Mouse (Mus musculus) midbrain, embryonic 15.5 days (tissue): Measurements from ENCODE around the gene Klf12. TPM values are rescaled to one million over a fixed set of nuclear protein-coding genes. Genes with fewer than 3 reads are reported as not detected.

Source experiments
- ATAC-seq: fragments of 200-750 bp; cut with Nextera tagmentation; replicated peaks from 2 replicates; pipeline ENCODE4 v1.8.0; 2017; ENCODE audit warnings: moderate TSS enrichment
- H3K27ac ChIP-seq: fragments of 300-500 bp; sonication (generic); 2 replicates; pipeline ENCODE4 v1.5.1; 2015; ENCODE audit warnings: mild to moderate bottlenecking, inconsistent platforms
- H3K27me3 ChIP-seq: fragments of 300-500 bp; sonication (generic); replicated peaks from 2 replicates; pipeline ENCODE4 v1.6.1; 2015; ENCODE audit warnings: inconsistent platforms
- H3K36me3 ChIP-seq: fragments of 300-500 bp; sonication (generic); replicated peaks from 2 replicates; pipeline ENCODE4 v1.6.1; 2015; ENCODE audit warnings: inconsistent platforms
- H3K4me1 ChIP-seq: fragments of 300-500 bp; sonication (generic); 2 replicates; pipeline ENCODE4 v1.6.1; 2015; ENCODE audit warnings: inconsistent platforms
- H3K4me2 ChIP-seq: fragments of 300-500 bp; sonication (generic); 2 replicates; pipeline ENCODE4 v1.6.1; 2015; ENCODE audit warnings: inconsistent platforms, mild to moderate bottlenecking, moderate library complexity
- H3K4me3 ChIP-seq: fragments of 300-500 bp; sonication (generic); 2 replicates; pipeline ENCODE4 v1.5.1; 2015; ENCODE audit warnings: mild to moderate bottlenecking, inconsistent platforms
- H3K9ac ChIP-seq: fragments of 300-500 bp; sonication (generic); 2 replicates; pipeline ENCODE4 v1.6.1; 2015; ENCODE audit warnings: mild to moderate bottlenecking, inconsistent platforms
- H3K9me3 ChIP-seq: fragments of 300-500 bp; sonication (generic); 2 replicates; pipeline ENCODE4 v1.6.1; 2016; ENCODE audit warnings: inconsistent platforms
- WGBS: fragments of 180-500 bp; shearing (Covaris S2); methylation state at CpG from one replicate; pipeline ENCODE4 v1.1.7; 2015; ENCODE audit warnings: mixed read lengths; 5-methylcytosine and 5-hydroxymethylcytosine counted together
- polyA plus RNA-seq: library from polyadenylated mRNA; unstranded; fragments of >200 nt; fragmentation: Nextera tagmentation; extraction: Ambion mirVana; gene quantifications from 2 replicates; pipeline ENCODE4 v1.2.1, GENCODE M21; 2015

The Klf12 gene
- polyA plus RNA-seq, 1 experiment from 2014 or later = 61.3 TPM

DNA sequence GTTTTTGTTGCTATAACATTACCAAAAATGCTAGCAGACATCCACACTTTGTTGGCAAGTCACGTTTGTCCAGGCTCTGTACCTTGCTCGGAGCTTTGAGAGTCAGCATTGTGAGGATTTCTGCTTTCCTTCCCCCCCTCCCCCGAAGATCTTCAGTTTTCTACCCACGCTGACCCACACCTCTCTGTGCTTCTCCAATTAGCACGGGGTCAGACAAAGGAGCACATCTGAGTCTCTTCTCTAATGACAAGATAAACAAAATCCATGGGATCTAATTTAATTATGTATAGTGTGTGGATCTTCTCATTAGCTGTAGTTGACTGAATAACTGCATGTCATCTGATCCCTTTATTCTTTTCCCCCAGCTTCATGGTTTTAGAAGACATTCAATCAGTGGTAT lies 215.8 kb downstream of the Klf12 start:
- Histone ChIP-seq H3K4me1 (0 out of 2 replicates have a peak, but pooled peaks cover 2% of the 10 kb centered on the region), H3K4me2 (no peak overlapping the region), H3K27ac (no peak overlapping the region), H3K36me3 (no peaks in the 10 kb centered on the region), H3K9me3 (no peaks in the 10 kb centered on the region), H3K9ac (no peak overlapping the region), H3K4me3 (no peak overlapping the region), H3K27me3 (no peaks in the 10 kb centered on the region)
- 0 out of 2 replicates have a peak, but pooled peaks have one; percentile 27 for ATAC-seq
- WGBS = 34% methylated on average over 5 of the region's 5 CpGs

DNA sequence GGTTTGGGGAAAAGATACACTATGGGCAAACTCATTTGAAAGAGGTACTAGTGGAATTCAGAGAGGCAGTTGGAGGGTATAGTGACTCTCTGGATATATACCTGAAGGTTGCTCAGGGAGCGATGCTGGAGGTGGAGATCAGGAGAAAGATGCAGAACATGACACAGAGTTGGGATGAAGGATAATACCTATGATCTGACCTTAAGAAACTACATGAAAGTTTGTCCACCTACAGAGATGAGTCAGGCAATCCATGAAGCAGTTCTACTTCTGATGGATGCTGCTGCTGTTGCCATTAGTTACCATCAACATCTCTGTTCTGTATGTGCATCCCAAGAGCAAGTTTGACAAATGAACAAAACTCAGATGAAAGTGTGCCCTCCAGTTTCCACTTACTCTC lies 222.0 kb downstream of the Klf12 start:
- Histone ChIP-seq H3K4me1 (no peaks in the 10 kb centered on the region), H3K4me2 (no peak overlapping the region), H3K9me3 (no peaks in the 10 kb centered on the region), H3K9ac (no peak overlapping the region), H3K4me3 (no peak overlapping the region), H3K27me3 (no peaks in the 10 kb centered on the region), H3K36me3 (0 out of 2 replicates have a peak, but pooled peaks cover 4% of the 10 kb centered on the region), H3K27ac (no peak overlapping the region)
- no peak for ATAC-seq
- WGBS = 95% methylated on average over 1 of the region's 1 CpGs

DNA sequence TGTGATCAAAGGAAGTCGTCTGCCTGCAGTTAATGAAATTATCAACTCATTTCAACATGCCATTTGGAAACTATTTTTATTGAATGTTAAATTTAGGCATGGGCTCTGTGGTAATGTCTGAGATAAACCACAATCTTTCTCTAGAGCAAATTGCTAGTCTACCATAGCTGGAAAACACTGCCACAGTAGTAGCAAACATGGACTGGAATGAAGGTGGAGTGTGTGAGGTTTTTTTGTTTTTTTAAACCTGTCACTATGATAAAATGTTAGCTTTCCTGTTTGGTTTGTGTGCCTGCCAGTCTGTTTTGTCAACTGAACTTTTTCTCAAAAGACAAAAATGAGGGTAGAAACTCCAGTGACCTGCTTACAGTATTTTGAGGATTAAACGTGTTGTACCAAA lies 230.3 kb downstream of the Klf12 start:
- Histone ChIP-seq H3K9me3 (no peaks in the 10 kb centered on the region), H3K4me1 (no peaks in the 10 kb centered on the region), H3K4me3 (no peak overlapping the region), H3K36me3 (no peaks in the 10 kb centered on the region), H3K9ac (no peak overlapping the region), H3K27ac (no peak overlapping the region), H3K4me2 (no peak overlapping the region), H3K27me3 (no peaks in the 10 kb centered on the region)
- ATAC-seq = no peak
- 80% methylated on average over 2 of the region's 2 CpGs for WGBS

DNA sequence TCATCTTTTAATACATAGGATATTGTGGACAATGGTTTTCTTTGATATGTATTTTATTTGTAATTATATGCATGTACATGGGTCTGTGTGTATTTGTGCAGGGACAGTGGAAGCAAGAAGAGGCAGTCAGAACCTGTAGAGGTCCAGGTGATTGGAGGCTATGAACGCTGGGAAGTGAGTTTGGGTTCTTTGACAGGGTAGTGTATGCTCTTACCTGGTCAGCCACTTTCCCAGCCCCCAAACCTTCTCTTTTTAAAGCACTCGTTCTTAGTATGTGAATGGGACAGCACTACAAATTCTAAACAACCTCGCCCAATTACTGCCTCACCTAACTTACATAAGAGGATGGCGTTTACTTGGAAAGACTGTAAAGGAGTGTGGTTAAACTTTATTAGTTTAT lies 231.0 kb downstream of the Klf12 start:
- H3K27ac ChIP-seq = no peak overlapping the region
- no peak overlapping the region for H3K4me2 ChIP-seq
- no peak overlapping the region for H3K4me3 ChIP-seq
- 92% methylated on average over 4 of the region's 4 CpGs for WGBS
- H3K9ac ChIP-seq = no peak overlapping the region
- H3K4me1 ChIP-seq = no peaks in the 10 kb centered on the region
- H3K9me3 ChIP-seq = no peaks in the 10 kb centered on the region
- ATAC-seq = no peak
- no peaks in the 10 kb centered on the region for H3K27me3 ChIP-seq
- no peaks in the 10 kb centered on the region for H3K36me3 ChIP-seq

DNA sequence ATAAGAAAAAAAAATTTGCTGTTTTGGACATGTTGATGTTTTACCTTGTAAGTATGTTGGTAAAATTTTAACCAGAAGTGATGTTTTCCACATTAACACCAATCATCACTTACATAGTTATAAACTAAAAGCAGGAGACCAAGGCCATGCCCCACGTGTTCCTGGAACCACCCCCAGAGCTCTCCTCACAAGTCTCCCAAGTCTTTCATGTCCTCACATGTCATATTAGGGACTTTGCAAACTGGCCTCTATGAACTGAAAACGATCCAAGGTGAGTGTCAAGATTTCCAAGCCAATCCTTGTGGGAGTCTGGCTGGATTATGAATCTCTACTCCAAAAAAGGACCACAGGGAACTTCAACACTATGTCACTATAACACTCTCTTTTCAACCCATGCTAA lies 231.6 kb downstream of the Klf12 start:
- H3K4me2 ChIP-seq = no peak overlapping the region
- 92% methylated on average over 2 of the region's 2 CpGs for WGBS
- no peak for ATAC-seq
- no peak overlapping the region for H3K9ac ChIP-seq
- no peak overlapping the region for H3K27ac ChIP-seq
- H3K4me3 ChIP-seq = no peak overlapping the region
- H3K9me3 ChIP-seq = no peaks in the 10 kb centered on the region
- H3K36me3 ChIP-seq = no peaks in the 10 kb centered on the region
- H3K4me1 ChIP-seq = no peaks in the 10 kb centered on the region
- no peaks in the 10 kb centered on the region for H3K27me3 ChIP-seq

DNA sequence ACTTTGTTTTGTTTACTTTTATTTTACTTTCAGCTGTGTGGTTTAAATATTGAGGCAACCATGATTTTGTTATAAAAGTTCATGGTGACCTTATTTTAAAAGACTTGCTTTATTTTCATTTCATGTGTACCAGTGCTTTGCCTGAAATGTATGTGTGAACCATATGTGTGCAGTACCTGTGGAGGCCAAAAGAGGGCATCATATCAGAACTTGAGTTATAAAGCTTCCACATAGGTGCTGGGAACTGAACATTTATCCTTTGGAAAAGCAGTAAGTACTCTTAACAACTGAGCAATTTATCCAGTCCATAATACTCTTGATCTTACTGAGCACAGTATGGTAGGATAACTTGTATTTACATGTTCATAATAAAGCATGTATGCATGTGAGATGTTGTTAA lies 239.0 kb downstream of the Klf12 start:
- ATAC-seq = no peak
- no peak overlapping the region for H3K9ac ChIP-seq

DNA sequence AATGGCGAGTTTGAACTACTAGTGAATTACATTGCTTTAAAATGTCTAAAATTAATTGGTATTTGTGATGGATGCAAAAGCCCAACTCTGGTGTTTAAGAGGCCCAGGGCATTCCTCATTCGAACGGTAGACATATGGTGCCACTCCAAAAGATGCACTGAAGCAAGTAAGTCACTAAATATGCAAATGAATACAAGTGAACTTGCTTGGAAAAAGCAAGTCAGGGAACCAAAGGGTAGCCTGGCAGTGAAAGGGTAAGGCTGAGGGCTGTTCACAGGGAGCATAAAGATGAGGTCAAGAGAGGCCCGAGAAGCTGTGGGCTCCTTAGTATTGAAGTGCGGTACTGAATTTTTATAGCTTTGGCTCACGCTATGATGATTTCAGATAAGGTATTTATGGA lies 242.7 kb downstream of the Klf12 start:
- Histone ChIP-seq H3K9ac (no peak overlapping the region), H3K4me2 (no peak overlapping the region), H3K27me3 (no peaks in the 10 kb centered on the region), H3K27ac (no peak overlapping the region), H3K9me3 (no peaks in the 10 kb centered on the region), H3K4me3 (no peak overlapping the region), H3K4me1 (no peaks in the 10 kb centered on the region), H3K36me3 (no peaks in the 10 kb centered on the region)
- WGBS = 56% methylated on average over 6 of the region's 6 CpGs
- ATAC-seq = no peak

More for the DNA sequence above, 239.0 kb downstream of the Klf12 start:
- no peaks in the 10 kb centered on the region for H3K9me3 ChIP-seq
- H3K27me3 ChIP-seq = no peaks in the 10 kb centered on the region
- no peak overlapping the region for H3K4me3 ChIP-seq
- no peaks in the 10 kb centered on the region for H3K36me3 ChIP-seq
- H3K27ac ChIP-seq = no peak overlapping the region
- H3K4me2 ChIP-seq = no peak overlapping the region
- no peaks in the 10 kb centered on the region for H3K4me1 ChIP-seq

DNA sequence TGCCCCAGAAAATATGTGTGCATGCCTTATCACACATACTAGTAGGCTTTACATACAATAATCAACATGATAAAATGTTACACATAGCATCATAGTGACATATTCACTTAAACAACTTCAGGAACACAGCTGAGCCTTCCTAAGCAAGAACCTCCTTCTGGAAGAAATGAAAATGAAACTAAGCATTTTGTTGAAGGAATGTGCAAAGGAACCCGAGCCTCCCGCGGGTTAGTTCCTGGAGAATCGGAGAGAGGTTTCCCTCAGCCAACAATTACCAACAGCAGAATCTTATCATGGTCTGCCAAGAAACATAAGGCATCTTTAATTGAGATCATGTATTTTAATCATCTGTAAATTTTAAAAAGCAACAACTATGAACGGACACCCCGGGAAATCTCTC lies 257.8 kb downstream of the Klf12 start:
- WGBS = 91% methylated on average over 6 of the region's 6 CpGs
- Histone ChIP-seq H3K4me1 (no peaks in the 10 kb centered on the region), H3K4me2 (no peak overlapping the region), H3K36me3 (0 out of 2 replicates have a peak, but pooled peaks cover 9% of the 10 kb centered on the region), H3K27me3 (no peaks in the 10 kb centered on the region), H3K4me3 (no peak overlapping the region), H3K27ac (no peak overlapping the region), H3K9ac (no peak overlapping the region), H3K9me3 (no peaks in the 10 kb centered on the region)
- no peak for ATAC-seq

DNA sequence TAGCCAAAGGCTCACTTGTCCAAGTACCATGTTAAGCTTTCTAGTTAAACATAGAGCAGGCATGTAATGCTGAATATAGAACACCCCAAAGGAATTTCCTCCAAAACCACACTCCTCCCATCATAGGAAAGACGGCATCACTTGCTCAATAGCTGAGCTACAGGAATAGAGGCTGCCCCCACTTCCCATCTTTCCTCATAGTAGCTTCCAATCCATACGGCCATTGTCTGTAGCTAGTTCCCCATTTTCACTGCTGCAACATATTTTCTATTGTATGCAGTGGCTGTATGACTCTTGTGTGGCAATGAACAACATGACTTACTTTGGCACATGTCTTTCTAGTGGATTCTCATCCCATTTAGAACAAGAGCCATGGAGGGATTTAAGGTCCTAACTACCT lies 267.3 kb downstream of the Klf12 start:
- no peak for ATAC-seq
- Histone ChIP-seq H3K4me2 (no peak overlapping the region), H3K9me3 (no peaks in the 10 kb centered on the region), H3K4me1 (no peaks in the 10 kb centered on the region; the same call in 1 of the 2 replicates), H3K9ac (no peak overlapping the region), H3K27ac (no peak overlapping the region), H3K36me3 (0 out of 2 replicates have a peak, but pooled peaks cover 6% of the 10 kb centered on the region), H3K4me3 (no peak overlapping the region), H3K27me3 (no peaks in the 10 kb centered on the region)
- 98% methylated on average over 2 of the region's 2 CpGs for WGBS

DNA sequence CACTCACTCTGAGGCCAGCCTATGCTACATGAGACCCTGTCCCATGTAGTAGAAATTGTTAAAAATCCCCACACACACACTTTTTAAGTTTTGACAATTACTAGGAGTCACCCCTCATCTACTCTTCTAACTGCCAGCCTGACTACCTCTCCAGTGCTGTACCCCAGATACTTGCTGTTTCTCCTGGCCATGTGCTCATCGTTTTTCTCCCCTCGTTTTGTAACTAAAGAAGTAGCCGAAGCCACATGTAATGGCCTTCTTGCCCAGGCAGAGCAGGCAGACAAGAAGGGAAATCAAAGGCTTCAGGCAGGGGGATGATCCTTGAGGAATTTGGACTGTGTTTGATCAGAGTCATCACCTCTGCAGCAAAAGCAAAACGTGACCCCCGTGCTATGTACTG lies 274.0 kb downstream of the Klf12 start:
- H3K9ac ChIP-seq = no peak overlapping the region
- no peaks in the 10 kb centered on the region for H3K36me3 ChIP-seq
- no peak for ATAC-seq
- WGBS = 75% methylated on average over 5 of the region's 5 CpGs
- H3K4me2 ChIP-seq = no peak overlapping the region
- H3K4me1 ChIP-seq = no peaks in the 10 kb centered on the region; the same call in 1 of the 2 replicates
- H3K27me3 ChIP-seq = no peaks in the 10 kb centered on the region
- H3K4me3 ChIP-seq = no peak overlapping the region
- H3K9me3 ChIP-seq = no peaks in the 10 kb centered on the region
- H3K27ac ChIP-seq = no peak overlapping the region

DNA sequence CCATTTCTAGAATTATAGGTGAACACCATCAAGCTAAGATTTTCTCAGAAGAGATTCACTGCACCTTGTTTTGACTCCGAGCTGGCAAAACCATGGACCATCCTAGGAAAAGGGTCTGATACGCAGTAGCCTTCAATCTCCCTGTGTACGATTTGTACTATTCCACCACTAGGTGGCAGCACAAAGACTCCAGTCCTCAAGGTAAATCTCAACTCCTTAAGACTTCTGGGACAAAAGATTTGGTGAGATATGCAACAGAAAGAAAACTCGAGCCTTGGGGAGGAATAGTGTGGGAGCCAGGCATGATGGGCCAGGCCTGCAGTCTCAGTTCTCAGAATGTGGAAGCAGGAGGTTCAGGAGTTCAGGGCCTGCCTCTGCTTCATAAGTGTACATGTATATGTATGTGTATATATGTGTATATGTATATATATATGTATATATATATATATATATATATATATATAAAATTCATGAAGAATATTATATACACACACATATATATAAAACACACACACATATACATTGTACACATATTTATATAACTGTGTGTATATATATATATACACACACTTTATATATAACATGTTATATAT lies 274.6 kb downstream of the Klf12 start:
- H3K9ac ChIP-seq = no peak overlapping the region
- no peak for ATAC-seq
- H3K27ac ChIP-seq = no peak overlapping the region
- no peaks in the 10 kb centered on the region for H3K9me3 ChIP-seq
- no peak overlapping the region for H3K4me3 ChIP-seq
- H3K4me1 ChIP-seq = no peaks in the 10 kb centered on the region; the same call in 1 of the 2 replicates
- 41% methylated on average over 4 of the region's 4 CpGs for WGBS
- H3K36me3 ChIP-seq = no peaks in the 10 kb centered on the region
- H3K4me2 ChIP-seq = no peak overlapping the region
- no peaks in the 10 kb centered on the region for H3K27me3 ChIP-seq

DNA sequence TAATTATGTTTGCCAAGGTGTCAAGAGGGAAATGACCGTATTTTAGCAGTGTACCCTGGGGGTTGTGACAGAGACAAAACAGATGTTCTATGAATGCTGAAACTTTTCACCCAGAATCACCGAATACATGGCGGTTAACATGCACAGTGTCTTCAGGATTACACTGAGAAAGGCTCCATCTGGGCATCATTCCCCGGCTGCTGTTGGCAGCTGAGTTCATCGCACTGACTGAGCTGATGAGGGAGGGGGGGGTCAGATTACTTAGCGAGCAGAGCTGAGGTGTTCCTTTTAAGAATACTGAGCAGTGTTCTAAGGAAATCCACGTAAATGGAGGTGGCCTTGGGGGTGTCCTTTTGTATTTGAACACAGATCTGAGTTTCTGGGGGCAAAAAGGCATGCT lies 301.0 kb downstream of the Klf12 start:
- no peak overlapping the region for H3K27ac ChIP-seq

DNA sequence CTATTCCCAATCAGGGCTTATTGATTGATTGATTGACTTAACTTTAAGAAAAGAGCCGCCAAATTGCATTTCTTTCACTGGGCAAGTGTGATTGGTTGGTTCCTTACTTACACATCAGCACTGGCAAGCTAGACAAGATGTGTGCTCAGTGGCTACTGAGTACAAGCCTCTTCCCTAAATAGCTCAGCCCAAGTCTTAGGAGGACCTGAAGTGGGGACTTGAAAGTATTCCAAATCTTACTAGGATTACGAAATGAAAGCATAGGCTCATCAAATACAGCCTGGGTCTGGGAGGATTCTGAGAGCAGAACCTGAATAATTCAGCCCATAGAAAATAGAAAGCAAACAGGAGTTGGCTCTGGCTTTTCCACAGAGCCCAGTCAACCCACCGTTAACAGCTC lies 303.3 kb downstream of the Klf12 start:
- no peak for ATAC-seq
- Histone ChIP-seq H3K9me3 (no peaks in the 10 kb centered on the region), H3K4me1 (no peaks in the 10 kb centered on the region), H3K4me2 (no peak overlapping the region), H3K4me3 (no peak overlapping the region), H3K36me3 (no peaks in the 10 kb centered on the region), H3K27ac (no peak overlapping the region), H3K27me3 (no peaks in the 10 kb centered on the region), H3K9ac (no peak overlapping the region)
- WGBS = 89% methylated on average over 3 of the region's 3 CpGs

More for the DNA sequence above, 301.0 kb downstream of the Klf12 start:
- 46% methylated on average over 7 of the region's 7 CpGs for WGBS
- H3K9ac ChIP-seq = no peak overlapping the region
- H3K9me3 ChIP-seq = no peaks in the 10 kb centered on the region
- no peaks in the 10 kb centered on the region for H3K36me3 ChIP-seq
- H3K4me1 ChIP-seq = no peaks in the 10 kb centered on the region
- H3K27me3 ChIP-seq = no peaks in the 10 kb centered on the region
- no peak for ATAC-seq
- no peak overlapping the region for H3K4me3 ChIP-seq
- no peak overlapping the region for H3K4me2 ChIP-seq
